ENCODE assay signal across 8 mouse cellular contexts in genomic region chr2:4560516-4560915, GRCm38 (mm10).
DNase-seq lines count a peak whose midpoint lies in the region; ATAC-seq lines count a peak whose summit lies in the region.
"Not testable (repeated sequence)": the region's sequence is repeated elsewhere in the genome, so short reads cannot be mapped to it uniquely, and the experiment has no call there.

No protein-coding gene starts in this region.

- H3K4me1 ChIP-seq in erythroblast, embryonic 14.5 days (ENCODE audit: control insufficient read depth) = peaks cover 79% of the 10 kb centered on the region
- H3K4me1 ChIP-seq in heart, embryonic 13.5 days = peaks cover 89% of the 10 kb centered on the region
- H3K4me1 ChIP-seq in intestine, embryonic 14.5 days (replicated peaks; ENCODE audit: control insufficient read depth, insufficient read depth, low read length) = peaks cover 49% of the 10 kb centered on the region
- H3K4me1 ChIP-seq in limb, embryonic 13.5 days = peaks cover 91% of the 10 kb centered on the region
- H3K4me1 ChIP-seq in lung, embryonic 16.5 days (replicated peaks; ENCODE audit: control insufficient read depth, insufficient read depth, low read length) = peaks cover 66% of the 10 kb centered on the region
- H3K4me1 ChIP-seq in stomach, embryonic 16.5 days (ENCODE audit: control insufficient read depth, insufficient read depth, low read length) = peaks cover 40% of the 10 kb centered on the region

- DNase-seq in T-cell, adult 2 months (ENCODE audit: low spot score) = peak; percentile 27
- not testable (repeated sequence) for DNase-seq in intestine, embryonic 14.5 days (ENCODE audit: low spot score)
- peak; percentile 44 for DNase-seq in naive thymus-derived CD4-positive, alpha-beta T cell, adult 2 months (ENCODE audit: low read depth)

- peak overlapping the region; percentile 68 for H3K4me3 ChIP-seq in erythroblast, embryonic 14.5 days (replicated peaks)
- peak overlapping the region; percentile 73 for H3K4me3 ChIP-seq in heart, embryonic 13.5 days
- peak overlapping the region; percentile 59 for H3K4me3 ChIP-seq in intestine, embryonic 14.5 days (ENCODE audit: low read depth, low read length)
- H3K4me3 ChIP-seq in limb, embryonic 13.5 days = peak overlapping the region; percentile 51
- H3K4me3 ChIP-seq in lung, embryonic 16.5 days (ENCODE audit: low read length) = peak overlapping the region; percentile 71
- peak overlapping the region; percentile 61 for H3K4me3 ChIP-seq in stomach, embryonic 16.5 days (replicated peaks; ENCODE audit: low read length)

- H3K9me3 ChIP-seq in erythroblast, embryonic 14.5 days (ENCODE audit: control insufficient read depth, low read length); heart, embryonic 13.5 days; intestine, embryonic 14.5 days (ENCODE audit: control insufficient read depth, low read length); limb, embryonic 13.5 days; lung, embryonic 16.5 days (ENCODE audit: control insufficient read depth, low read length); stomach, embryonic 16.5 days (replicated peaks; ENCODE audit: control insufficient read depth, low read length): not testable (repeated sequence)

- H3K9ac ChIP-seq in heart, embryonic 13.5 days = peak overlapping the region; percentile 85
- peak overlapping the region; percentile 66 for H3K9ac ChIP-seq in intestine, embryonic 14.5 days (ENCODE audit: low read length)
- H3K9ac ChIP-seq in limb, embryonic 13.5 days = peak overlapping the region; percentile 70
- H3K9ac ChIP-seq in lung, embryonic 16.5 days (ENCODE audit: low read length) = peak overlapping the region; percentile 80
- peak overlapping the region; percentile 81 for H3K9ac ChIP-seq in stomach, embryonic 16.5 days (ENCODE audit: low read length)

- H3K27ac ChIP-seq in heart, embryonic 13.5 days (replicated peaks) = peak overlapping the region; percentile 100
- H3K27ac ChIP-seq in intestine, embryonic 14.5 days (ENCODE audit: low read depth) = not testable (repeated sequence)
- peak overlapping the region; percentile 65 for H3K27ac ChIP-seq in limb, embryonic 13.5 days
- peak overlapping the region; percentile 99 for H3K27ac ChIP-seq in lung, embryonic 16.5 days (ENCODE audit: low read length)
- H3K27ac ChIP-seq in stomach, embryonic 16.5 days (ENCODE audit: low read length) = peak overlapping the region; percentile 99

- H3K36me3 ChIP-seq in erythroblast, embryonic 14.5 days (ENCODE audit: control insufficient read depth) = peaks cover 45% of the 10 kb centered on the region
- H3K36me3 ChIP-seq in heart, embryonic 13.5 days = peaks cover 13% of the 10 kb centered on the region
- not testable (repeated sequence) for H3K36me3 ChIP-seq in intestine, embryonic 14.5 days (ENCODE audit: control insufficient read depth, insufficient read depth, low read length); lung, embryonic 16.5 days (ENCODE audit: control insufficient read depth, insufficient read depth, low read length); stomach, embryonic 16.5 days (ENCODE audit: control insufficient read depth, insufficient read depth, low read length)
- H3K36me3 ChIP-seq in limb, embryonic 13.5 days = peaks cover 10% of the 10 kb centered on the region

- peak overlapping the region; percentile 78 for H3K4me2 ChIP-seq in heart, embryonic 13.5 days
- H3K4me2 ChIP-seq in intestine, embryonic 14.5 days (ENCODE audit: low read length) = peak overlapping the region; percentile 72
- H3K4me2 ChIP-seq in limb, embryonic 13.5 days (replicated peaks) = peak overlapping the region; percentile 78
- H3K4me2 ChIP-seq in lung, embryonic 16.5 days (ENCODE audit: low read depth, low read length) = peak overlapping the region; percentile 88
- H3K4me2 ChIP-seq in stomach, embryonic 16.5 days (ENCODE audit: low read depth, low read length) = peak overlapping the region; percentile 64

- H3K27me3 ChIP-seq in erythroblast, embryonic 14.5 days (ENCODE audit: control insufficient read depth); heart, embryonic 13.5 days (replicated peaks); intestine, embryonic 14.5 days (replicated peaks; ENCODE audit: control insufficient read depth, insufficient read depth, low read length); limb, embryonic 13.5 days; lung, embryonic 16.5 days (ENCODE audit: control insufficient read depth, insufficient read depth, low read depth, low read length); stomach, embryonic 16.5 days (ENCODE audit: control insufficient read depth, insufficient read depth, low read length): not testable (repeated sequence)

- ATAC-seq in heart, embryonic 13.5 days (ENCODE audit: extremely low read depth, insufficient number of reproducible peaks, low FRiP score, low TSS enrichment); intestine, embryonic 14.5 days (replicated peaks; ENCODE audit: low FRiP score, low TSS enrichment, low read depth); limb, embryonic 13.5 days (ENCODE audit: low FRiP score, low read depth); lung, embryonic 16.5 days (ENCODE audit: low read depth); stomach, embryonic 16.5 days (ENCODE audit: insufficient read depth, low FRiP score): not testable (repeated sequence)

- WGBS in heart, embryonic 13.5 days = 6% methylated on average over 2 of the region's 2 CpGs
- 16% methylated on average over 2 of the region's 2 CpGs for WGBS in intestine, embryonic 14.5 days
- 0% methylated on average over 2 of the region's 2 CpGs for WGBS in limb, embryonic 13.5 days
- WGBS in lung, embryonic 16.5 days = 1% methylated on average over 2 of the region's 2 CpGs
- 13% methylated on average over 2 of the region's 2 CpGs for WGBS in stomach, embryonic 16.5 days
